8 mouse cellular contexts compared by ENCODE assay signal in genomic region chr15:89173024-89173905, GRCm38 (mm10). TPM values are rescaled to one million over a fixed set of nuclear protein-coding genes. Genes with fewer than 3 reads are reported as not detected.
DNase-seq lines count a peak whose midpoint lies in the region; ATAC-seq and TF ChIP-seq lines count a peak whose summit lies in the region.

No protein-coding gene starts in this region.

- ATAC-seq in megakaryocyte, adult 5-6 weeks (ENCODE audit: poor library complexity, severe bottlenecking): no peak
- peak; percentile 53 for ATAC-seq in forebrain, postnatal 0 days
- ATAC-seq in lung, embryonic 15.5 days (ENCODE audit: borderline replicate concordance, extremely low read depth, low FRiP score, low TSS enrichment): 0 out of 2 replicates have a peak, but pooled peaks have one; percentile 3

- peaks cover 16% of the 10 kb centered on the region for H3K36me3 ChIP-seq in megakaryocyte, embryonic 14.5 days (replicated peaks; ENCODE audit: low read length)
- H3K36me3 ChIP-seq in forebrain, postnatal 0 days (ENCODE audit: insufficient read depth): 0 out of 2 replicates have a peak, but pooled peaks cover 4% of the 10 kb centered on the region
- peaks cover 2% of the 10 kb centered on the region for H3K36me3 ChIP-seq in lung, embryonic 15.5 days

- H3K9me3 ChIP-seq in megakaryocyte, embryonic 14.5 days: no peaks in the 10 kb centered on the region
- H3K9me3 ChIP-seq in forebrain, postnatal 0 days (ENCODE audit: low read length): no peaks in the 10 kb centered on the region
- no peaks in the 10 kb centered on the region for H3K9me3 ChIP-seq in lung, embryonic 15.5 days

- peak overlapping the region; percentile 72 for H3K9ac ChIP-seq in forebrain, postnatal 0 days
- peak overlapping the region; percentile 65 for H3K9ac ChIP-seq in lung, embryonic 15.5 days

- WGBS in forebrain, postnatal 0 days: under 1% methylated on average over 65 of the region's 65 CpGs
- WGBS in lung, embryonic 15.5 days: under 1% methylated on average over 64 of the region's 65 CpGs

- peak overlapping the region; percentile 89 for H3K4me3 ChIP-seq in megakaryocyte, embryonic 14.5 days (replicated peaks)
- H3K4me3 ChIP-seq in forebrain, postnatal 0 days (ENCODE audit: low read depth, low read length): peak overlapping the region; percentile 58
- H3K4me3 ChIP-seq in lung, embryonic 15.5 days: peak overlapping the region; percentile 53

- peaks cover 92% of the 10 kb centered on the region for H3K27me3 ChIP-seq in megakaryocyte, embryonic 14.5 days (replicated peaks)
- no peaks in the 10 kb centered on the region for H3K27me3 ChIP-seq in forebrain, postnatal 0 days (ENCODE audit: insufficient read depth, low read length)
- H3K27me3 ChIP-seq in lung, embryonic 15.5 days: no peaks in the 10 kb centered on the region

- DNase-seq in cerebellum, adult 18-20 months: peak; percentile 61 to 67
- peak; percentile 83 for DNase-seq in forebrain, postnatal 0 days
- DNase-seq in kidney, adult 8-10 months: peak; percentile 71 to 80
- peak; percentile 47 for DNase-seq in right cerebral cortex, postnatal 25 days
- DNase-seq in urinary bladder, postnatal 14 days (ENCODE audit: low spot score): no peak

- peak overlapping the region; percentile 83 for H3K27ac ChIP-seq in forebrain, postnatal 0 days (ENCODE audit: low read depth, low read length)
- peak overlapping the region; percentile 46 for H3K27ac ChIP-seq in lung, embryonic 15.5 days

- H3K4me1 ChIP-seq in megakaryocyte, embryonic 14.5 days: peaks cover 81% of the 10 kb centered on the region
- peaks cover 33% of the 10 kb centered on the region for H3K4me1 ChIP-seq in forebrain, postnatal 0 days (ENCODE audit: insufficient read depth)
- H3K4me1 ChIP-seq in lung, embryonic 15.5 days: peaks cover 97% of the 10 kb centered on the region

- no peak for TF ChIP-seq CTCF in forebrain, postnatal 0 days (IDR thresholded peaks at IDR 0.05; ENCODE audit: low read depth)

- peak overlapping the region; percentile 99 for H3K4me2 ChIP-seq in forebrain, postnatal 0 days (ENCODE audit: low read depth)
- H3K4me2 ChIP-seq in lung, embryonic 15.5 days: peak overlapping the region; percentile 99

RNA-seq across cellular contexts. Expression of gene Plxnb2, which starts 7.3 kb away (rescaled TPM):
- 71.6 and 100 TPM in 2 replicates for polyA plus RNA-seq in megakaryocyte, embryonic 14.5 days (2012; ENCODE audit: insufficient read depth, low replicate concordance)
- 95.9 and 101 TPM in 2 replicates for total RNA-seq in megakaryocyte, adult 5-6 weeks (2015)
- 111 and 118 TPM in 2 replicates for total RNA-seq in megakaryocyte, adult 5-6 weeks (2017)
- 126 and 138 TPM in 2 replicates for total RNA-seq in forebrain, postnatal 0 days (2014; rRNA removed)
- 45.2 and 52.8 TPM in 2 replicates for polyA plus RNA-seq in forebrain, postnatal 0 days (2015; fragmentation: Nextera tagmentation; extraction: Ambion mirVana)
- 123 and 128 TPM in 2 replicates for polyA plus RNA-seq in lung, embryonic 15.5 days (2015; fragmentation: Nextera tagmentation; extraction: Ambion mirVana)

RNA-seq across cellular contexts. Expression of gene Dennd6b, which starts 23.0 kb away (rescaled TPM):
- 3.6 and 10.0 TPM in 2 replicates for polyA plus RNA-seq in megakaryocyte, embryonic 14.5 days (2012; ENCODE audit: insufficient read depth, low replicate concordance)
- 0.71 and 1.4 TPM in 2 replicates for total RNA-seq in megakaryocyte, adult 5-6 weeks (2015)
- total RNA-seq in megakaryocyte, adult 5-6 weeks (2017): 0.59 and 0.89 TPM in 2 replicates
- total RNA-seq in forebrain, postnatal 0 days (2014; rRNA removed): 73.7 and 89.6 TPM in 2 replicates
- polyA plus RNA-seq in forebrain, postnatal 0 days (2015; fragmentation: Nextera tagmentation; extraction: Ambion mirVana): 43.4 and 53.3 TPM in 2 replicates
- polyA plus RNA-seq in lung, embryonic 15.5 days (2015; fragmentation: Nextera tagmentation; extraction: Ambion mirVana): 11.0 and 11.8 TPM in 2 replicates

RNA-seq across cellular contexts. Expression of gene Mapk11, which starts 23.8 kb away (rescaled TPM):
- polyA plus RNA-seq in megakaryocyte, embryonic 14.5 days (2012; ENCODE audit: insufficient read depth, low replicate concordance): 0.29 TPM in 1 of 2 replicates, not detected in the other
- 0.40 and 0.43 TPM in 2 replicates for total RNA-seq in megakaryocyte, adult 5-6 weeks (2015)
- 0.24 and 0.51 TPM in 2 replicates for total RNA-seq in megakaryocyte, adult 5-6 weeks (2017)
- 35.2 and 35.8 TPM in 2 replicates for total RNA-seq in forebrain, postnatal 0 days (2014; rRNA removed)
- polyA plus RNA-seq in forebrain, postnatal 0 days (2015; fragmentation: Nextera tagmentation; extraction: Ambion mirVana): 16.2 and 21.3 TPM in 2 replicates
- 10.0 and 12.6 TPM in 2 replicates for polyA plus RNA-seq in lung, embryonic 15.5 days (2015; fragmentation: Nextera tagmentation; extraction: Ambion mirVana)

RNA-seq across cellular contexts. Expression of gene Mapk12, which starts 32.8 kb away (rescaled TPM):
- not detected in 2 replicates for polyA plus RNA-seq in megakaryocyte, embryonic 14.5 days (2012; ENCODE audit: insufficient read depth, low replicate concordance)
- 0.64 and 0.65 TPM in 2 replicates for total RNA-seq in megakaryocyte, adult 5-6 weeks (2015)
- not detected in 2 replicates for total RNA-seq in megakaryocyte, adult 5-6 weeks (2017)
- total RNA-seq in forebrain, postnatal 0 days (2014; rRNA removed): 1.8 and 3.4 TPM in 2 replicates
- 2.0 and 2.8 TPM in 2 replicates for polyA plus RNA-seq in forebrain, postnatal 0 days (2015; fragmentation: Nextera tagmentation; extraction: Ambion mirVana)
- polyA plus RNA-seq in lung, embryonic 15.5 days (2015; fragmentation: Nextera tagmentation; extraction: Ambion mirVana): 12.5 and 13.4 TPM in 2 replicates

RNA-seq across cellular contexts. Expression of gene Ppp6r2, which starts 38.1 kb away (rescaled TPM):
- 20.7 and 31.2 TPM in 2 replicates for polyA plus RNA-seq in megakaryocyte, embryonic 14.5 days (2012; ENCODE audit: insufficient read depth, low replicate concordance)
- 10.5 and 13.1 TPM in 2 replicates for total RNA-seq in megakaryocyte, adult 5-6 weeks (2015)
- 11.6 and 12.4 TPM in 2 replicates for total RNA-seq in megakaryocyte, adult 5-6 weeks (2017)
- total RNA-seq in forebrain, postnatal 0 days (2014; rRNA removed): 252 and 296 TPM in 2 replicates
- polyA plus RNA-seq in forebrain, postnatal 0 days (2015; fragmentation: Nextera tagmentation; extraction: Ambion mirVana): 70.0 and 77.2 TPM in 2 replicates
- 24.5 and 28.5 TPM in 2 replicates for polyA plus RNA-seq in lung, embryonic 15.5 days (2015; fragmentation: Nextera tagmentation; extraction: Ambion mirVana)
